Mouse (Mus musculus) kidney, embryonic 14.5 days (tissue): ENCODE results near the gene Sat1. TPM values are rescaled to one million over a fixed set of nuclear protein-coding genes. Genes with fewer than 3 reads are reported as not detected.

Source experiments
- ATAC-seq: fragments of 200-750 bp; cut with Nextera tagmentation; 2 replicates; pipeline ENCODE4 v1.8.0; 2017; ENCODE audit warnings: moderate number of reproducible peaks, mild to moderate bottlenecking, moderate TSS enrichment, moderate library complexity; ENCODE audit not compliant: low FRiP score, low TSS enrichment
- H3K27ac ChIP-seq: fragments of 300-500 bp; sonication (generic); 2 replicates; pipeline ENCODE4 v1.5.1; 2014; ENCODE audit warnings: low read depth, mild to moderate bottlenecking, low read length, moderate library complexity, mixed read lengths
- H3K27me3 ChIP-seq: fragments of 300-500 bp; sonication (generic); 2 replicates; pipeline ENCODE4 v1.6.1; 2014; ENCODE audit warnings: mild to moderate bottlenecking, low read length; ENCODE audit not compliant: control insufficient read depth, insufficient read depth
- H3K36me3 ChIP-seq: fragments of 300-500 bp; sonication (generic); 2 replicates; pipeline ENCODE4 v1.6.1; 2014; ENCODE audit warnings: low read length, mixed read lengths; ENCODE audit not compliant: control insufficient read depth, insufficient read depth
- H3K4me1 ChIP-seq: fragments of 300-500 bp; sonication (generic); 2 replicates; pipeline ENCODE4 v1.6.1; 2014; ENCODE audit warnings: low read length, mixed read lengths; ENCODE audit not compliant: control insufficient read depth, insufficient read depth
- H3K4me2 ChIP-seq: fragments of 300-500 bp; sonication (generic); replicated peaks from 2 replicates; pipeline ENCODE4 v1.6.1; 2014; ENCODE audit warnings: low read depth, mild to moderate bottlenecking, low read length
- H3K4me3 ChIP-seq: fragments of 300-500 bp; sonication (generic); 2 replicates; pipeline ENCODE4 v1.5.1; 2014; ENCODE audit warnings: mild to moderate bottlenecking, low read length
- H3K9ac ChIP-seq: fragments of 300-500 bp; sonication (generic); 2 replicates; pipeline ENCODE4 v1.6.1; 2014; ENCODE audit warnings: low read depth, mild to moderate bottlenecking, low read length, moderate library complexity
- H3K9me3 ChIP-seq: fragments of 300-500 bp; sonication (generic); 2 replicates; pipeline ENCODE4 v1.6.1; 2016; ENCODE audit warnings: low read length; ENCODE audit not compliant: control insufficient read depth
- WGBS: fragments of 180-500 bp; shearing (Covaris S2); extraction: QIAGEN DNeasy Blood & Tissue Kit; methylation state at CpG from one replicate; pipeline ENCODE4 v1.1.7; 2014; 5-methylcytosine and 5-hydroxymethylcytosine counted together
- polyA plus RNA-seq: library from polyadenylated mRNA; unstranded; fragments of >200 nt; fragmentation: Nextera tagmentation; extraction: Ambion mirVana; gene quantifications from 2 replicates; pipeline ENCODE4 v1.2.1, GENCODE M21; 2014

Sat1 gene
- polyA plus RNA-seq, 1 experiment from 2014 or later, result 140 TPM

DNA sequence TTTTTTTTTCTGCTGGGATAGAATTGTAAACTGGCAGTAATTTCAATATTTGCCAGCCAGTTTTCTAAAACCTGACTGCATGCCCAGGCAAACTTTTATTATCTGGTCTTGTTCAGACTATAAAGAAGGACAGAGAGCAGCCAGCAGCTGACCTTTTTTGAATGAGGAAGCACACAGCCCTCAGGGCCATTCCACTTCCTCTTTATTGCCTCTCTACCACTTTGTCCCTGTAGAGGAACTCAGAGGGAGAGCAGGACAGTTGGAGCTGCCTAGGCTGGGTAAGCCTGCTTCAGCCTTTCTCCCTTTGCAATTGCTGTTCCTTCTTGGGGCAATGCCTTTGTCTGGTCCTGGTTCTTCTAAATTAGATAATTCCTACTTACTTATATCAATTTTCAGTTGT lies 43.9 kb downstream of the Sat1 start:
- Histone ChIP-seq H3K27me3 (no peaks in the 10 kb centered on the region), H3K4me3 (no peak overlapping the region), H3K4me1 (no peaks in the 10 kb centered on the region), H3K36me3 (no peaks in the 10 kb centered on the region), H3K9ac (no peak overlapping the region), H3K4me2 (no peak overlapping the region), H3K9me3 (no peaks in the 10 kb centered on the region), H3K27ac (no peak overlapping the region)
- ATAC-seq, result no peak

DNA sequence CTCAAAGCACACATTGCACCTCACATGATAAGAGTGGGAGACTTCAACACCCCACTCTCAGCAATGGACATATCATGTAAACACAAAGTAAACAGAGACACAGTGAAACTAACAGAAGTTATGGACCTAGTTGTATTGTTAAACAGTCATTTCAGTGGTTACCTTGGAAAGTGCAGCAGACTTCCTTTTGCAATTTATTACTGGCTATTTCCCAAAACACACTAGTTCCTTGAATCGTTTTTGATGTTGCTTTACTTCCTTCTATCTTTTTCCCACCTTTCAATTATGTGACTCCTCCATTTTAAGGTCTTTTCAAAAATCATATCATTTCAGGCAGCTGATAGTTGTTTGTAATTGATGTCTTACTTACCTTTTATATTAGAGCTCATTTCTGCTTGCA lies 44.5 kb downstream of the Sat1 start:
- Histone ChIP-seq H3K9me3 (no peaks in the 10 kb centered on the region), H3K4me3 (no peak overlapping the region), H3K4me1 (no peaks in the 10 kb centered on the region), H3K4me2 (no peak overlapping the region), H3K36me3 (no peaks in the 10 kb centered on the region), H3K27me3 (no peaks in the 10 kb centered on the region), H3K9ac (no peak overlapping the region), H3K27ac (no peak overlapping the region)
- ATAC-seq, result no peak
- WGBS, result 78% methylated on average over 1 of the region's 1 CpGs

DNA sequence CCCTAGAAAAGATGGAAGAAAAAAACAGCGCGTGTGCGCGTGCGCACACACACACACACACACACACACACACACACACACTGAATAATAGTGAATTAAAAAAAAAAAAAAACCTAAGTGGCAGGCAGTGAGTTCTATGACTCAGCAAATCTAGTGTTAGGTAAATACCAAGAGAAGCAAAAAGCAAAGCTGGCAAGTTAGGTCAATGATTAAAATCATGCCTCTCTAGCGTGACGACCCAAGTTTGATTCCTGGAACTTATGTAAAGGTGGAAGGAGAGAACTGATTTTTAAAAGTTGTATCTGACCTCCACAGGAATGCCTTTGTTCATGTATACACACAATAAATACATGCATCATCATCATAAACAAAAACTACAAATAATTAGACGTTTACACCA lies 46.4 kb downstream of the Sat1 start:
- no peaks in the 10 kb centered on the region for H3K9me3 ChIP-seq

DNA sequence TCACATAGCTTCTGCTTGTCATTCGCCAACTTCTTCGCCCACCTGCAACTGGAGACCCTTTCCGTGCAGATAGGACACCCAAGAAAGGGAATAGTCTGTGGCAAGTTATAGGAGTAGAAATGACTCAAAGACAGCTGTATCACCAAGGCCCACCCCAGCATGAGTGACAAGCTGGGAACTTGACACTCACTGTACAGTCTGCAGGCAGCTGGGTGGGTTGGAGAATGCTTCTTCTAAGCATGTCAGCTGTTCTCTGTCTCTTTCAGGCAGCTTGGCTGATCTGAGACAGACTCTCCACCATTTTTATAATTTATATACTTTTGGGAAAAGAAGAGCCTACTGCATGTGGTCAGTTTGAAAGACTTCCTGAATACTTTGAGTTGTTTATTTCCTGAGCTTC lies 48.6 kb downstream of the Sat1 start:
- 95% methylated on average over 3 of the region's 3 CpGs for WGBS
- Histone ChIP-seq H3K9ac (no peak overlapping the region), H3K4me2 (no peak overlapping the region), H3K4me1 (no peaks in the 10 kb centered on the region), H3K9me3 (no peaks in the 10 kb centered on the region), H3K36me3 (no peaks in the 10 kb centered on the region), H3K27ac (no peak overlapping the region), H3K4me3 (no peak overlapping the region), H3K27me3 (no peaks in the 10 kb centered on the region)
- no peak for ATAC-seq

More for the DNA sequence above, 46.4 kb downstream of the Sat1 start:
- no peak overlapping the region for H3K4me2 ChIP-seq
- ATAC-seq, result no peak
- no peak overlapping the region for H3K27ac ChIP-seq
- 84% methylated on average over 8 of the region's 8 CpGs for WGBS
- no peak overlapping the region for H3K9ac ChIP-seq
- H3K4me1 ChIP-seq, result no peaks in the 10 kb centered on the region
- no peak overlapping the region for H3K4me3 ChIP-seq
- no peaks in the 10 kb centered on the region for H3K27me3 ChIP-seq
- no peaks in the 10 kb centered on the region for H3K36me3 ChIP-seq

DNA sequence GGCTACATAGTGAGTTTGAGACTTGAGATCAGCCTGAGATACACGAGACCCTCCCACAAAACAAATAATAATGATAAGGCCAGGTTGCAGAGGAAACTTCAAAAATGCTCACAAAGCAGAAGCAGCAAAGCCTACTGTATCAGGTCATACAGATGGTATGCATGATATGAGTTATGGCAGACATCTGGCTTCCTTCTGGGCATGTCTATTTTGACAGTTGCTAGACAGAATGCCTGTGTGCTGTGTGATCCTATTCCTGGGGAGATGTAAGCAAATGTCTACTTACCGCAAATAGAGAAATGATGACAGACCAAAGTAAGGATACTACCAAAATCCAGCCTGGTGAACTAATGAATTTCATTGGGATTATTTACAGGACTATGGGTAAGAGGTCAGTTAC lies 49.9 kb downstream of the Sat1 start:
- Histone ChIP-seq H3K27ac (no peak overlapping the region), H3K9me3 (no peaks in the 10 kb centered on the region), H3K9ac (no peak overlapping the region), H3K27me3 (no peaks in the 10 kb centered on the region), H3K36me3 (no peaks in the 10 kb centered on the region), H3K4me1 (no peaks in the 10 kb centered on the region), H3K4me3 (no peak overlapping the region), H3K4me2 (no peak overlapping the region)
- WGBS, result 70% methylated on average over 2 of the region's 2 CpGs
- no peak for ATAC-seq

DNA sequence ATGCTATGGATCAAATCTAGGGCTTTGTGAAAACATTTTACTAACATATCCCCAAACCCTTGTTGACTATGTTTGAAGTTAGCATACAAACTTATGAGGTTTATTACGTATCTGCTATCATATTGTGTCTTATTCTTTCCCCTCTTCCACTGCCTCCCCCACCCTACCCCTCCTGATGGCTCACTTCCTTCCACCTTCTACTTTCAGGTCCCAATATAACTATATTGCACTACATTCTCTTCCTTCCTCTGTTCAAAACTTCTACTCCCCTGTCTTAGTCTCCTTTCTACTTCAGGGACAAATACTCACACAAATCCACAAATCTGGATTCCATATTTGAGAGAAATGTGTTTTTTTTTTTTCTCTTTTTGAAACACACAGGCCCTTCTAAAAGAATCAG lies 52.7 kb downstream of the Sat1 start:
- no peaks in the 10 kb centered on the region for H3K36me3 ChIP-seq
- H3K4me1 ChIP-seq, result no peaks in the 10 kb centered on the region
- ATAC-seq, result no peak
- 88% methylated on average over 1 of the region's 1 CpGs for WGBS
- H3K9ac ChIP-seq, result no peak overlapping the region
- H3K4me2 ChIP-seq, result no peak overlapping the region
- no peaks in the 10 kb centered on the region for H3K9me3 ChIP-seq
- no peak overlapping the region for H3K27ac ChIP-seq
- H3K27me3 ChIP-seq, result no peaks in the 10 kb centered on the region
- no peak overlapping the region for H3K4me3 ChIP-seq

Other genes with a start within 250 kb of the Sat1 start
- gene Magea8, start 220.6 kb downstream of the Sat1 start, polyA plus RNA-seq, result not detected in 2 replicates
- not detected in 2 replicates for gene Magea5, start 153.3 kb downstream of the Sat1 start, polyA plus RNA-seq
- gene Magea1, start 126.7 kb downstream of the Sat1 start, polyA plus RNA-seq, result not detected in 2 replicates
- not detected in 2 replicates for gene Magea2, start 122.8 kb downstream of the Sat1 start, polyA plus RNA-seq
- gene Cldn34b2, start 88.0 kb downstream of the Sat1 start, polyA plus RNA-seq, result not detected in 2 replicates
- 31.8 and 34.8 TPM in 2 replicates for gene Acot9, start 46.0 kb upstream of the Sat1 start, polyA plus RNA-seq
- 302 and 365 TPM in 2 replicates for gene Prdx4, start 124.3 kb upstream of the Sat1 start, polyA plus RNA-seq